Mouse (Mus musculus) adrenal gland, postnatal 10 days (tissue): ENCODE data around the gene Gm21304. TPM values are rescaled to one million over a fixed set of nuclear protein-coding genes. Genes with fewer than 3 reads are reported as not detected.
"Not testable (repeated sequence)": the region's sequence is repeated elsewhere in the genome, so short reads cannot be mapped to it uniquely, and the experiment has no call there.

Source experiments
- DNase-seq: peaks from one replicate; pipeline ENCODE4 v3.0.0; 2021; ENCODE audit warnings: mixed read lengths
- long read RNA-seq, 2 experiments: library from polyadenylated mRNA; stranded (forward); transcript quantifications; one replicate each; pipeline ENCODE4 v2.0.0; 2021
- total RNA-seq, 2 experiments: library from RNA; stranded (reverse); gene quantifications; 2 replicates each; pipeline ENCODE4 v1.2.3; 2021

The Gm21304 gene
- not detected for total RNA-seq
- long read RNA-seq, experiment 1: 0 reads
- long read RNA-seq, experiment 2: 0 reads

DNA sequence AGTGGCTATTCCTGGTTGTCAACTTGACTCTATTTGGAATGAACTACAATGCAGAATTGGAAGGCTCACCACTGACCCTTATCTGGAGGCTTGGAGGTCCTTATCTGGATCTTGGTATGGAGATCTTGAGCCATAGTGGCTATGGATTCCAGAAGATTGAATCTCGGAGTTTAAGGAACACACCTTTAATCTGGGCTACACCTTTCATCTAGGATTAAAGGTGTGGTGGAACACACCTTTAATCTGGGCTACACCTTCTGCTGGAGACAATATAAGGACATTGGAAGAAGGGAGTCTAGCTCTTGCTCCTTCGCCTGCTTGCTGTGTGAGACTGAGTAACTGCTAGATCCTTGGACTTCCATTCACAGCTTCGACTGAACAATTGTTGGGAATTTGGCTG lies at the start of gene Gm21304:
TSS of gene Gm21304 (plus strand) at position 301 of the 400 bp plus-strand sequence.
- not testable (repeated sequence) for DNase-seq

DNA sequence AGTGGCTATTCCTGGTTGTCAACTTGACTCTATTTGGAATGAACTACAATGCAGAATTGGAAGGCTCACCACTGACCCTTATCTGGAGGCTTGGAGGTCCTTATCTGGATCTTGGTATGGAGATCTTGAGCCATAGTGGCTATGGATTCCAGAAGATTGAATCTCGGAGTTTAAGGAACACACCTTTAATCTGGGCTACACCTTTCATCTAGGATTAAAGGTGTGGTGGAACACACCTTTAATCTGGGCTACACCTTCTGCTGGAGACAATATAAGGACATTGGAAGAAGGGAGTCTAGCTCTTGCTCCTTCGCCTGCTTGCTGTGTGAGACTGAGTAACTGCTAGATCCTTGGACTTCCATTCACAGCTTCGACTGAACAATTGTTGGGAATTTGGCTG lies 25.6 kb upstream of the Gm21304 start, which contains the start of gene Gm21293:
TSS of gene Gm21293 (plus strand) at position 301 of the 400 bp plus-strand sequence.
- DNase-seq: not testable (repeated sequence)

DNA sequence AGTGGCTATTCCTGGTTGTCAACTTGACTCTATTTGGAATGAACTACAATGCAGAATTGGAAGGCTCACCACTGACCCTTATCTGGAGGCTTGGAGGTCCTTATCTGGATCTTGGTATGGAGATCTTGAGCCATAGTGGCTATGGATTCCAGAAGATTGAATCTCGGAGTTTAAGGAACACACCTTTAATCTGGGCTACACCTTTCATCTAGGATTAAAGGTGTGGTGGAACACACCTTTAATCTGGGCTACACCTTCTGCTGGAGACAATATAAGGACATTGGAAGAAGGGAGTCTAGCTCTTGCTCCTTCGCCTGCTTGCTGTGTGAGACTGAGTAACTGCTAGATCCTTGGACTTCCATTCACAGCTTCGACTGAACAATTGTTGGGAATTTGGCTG lies 17.1 kb upstream of the Gm21304 start, which contains the start of gene Gm6763:
TSS of gene Gm6763 (plus strand) at position 301 of the 400 bp plus-strand sequence.
- DNase-seq: not testable (repeated sequence)

DNA sequence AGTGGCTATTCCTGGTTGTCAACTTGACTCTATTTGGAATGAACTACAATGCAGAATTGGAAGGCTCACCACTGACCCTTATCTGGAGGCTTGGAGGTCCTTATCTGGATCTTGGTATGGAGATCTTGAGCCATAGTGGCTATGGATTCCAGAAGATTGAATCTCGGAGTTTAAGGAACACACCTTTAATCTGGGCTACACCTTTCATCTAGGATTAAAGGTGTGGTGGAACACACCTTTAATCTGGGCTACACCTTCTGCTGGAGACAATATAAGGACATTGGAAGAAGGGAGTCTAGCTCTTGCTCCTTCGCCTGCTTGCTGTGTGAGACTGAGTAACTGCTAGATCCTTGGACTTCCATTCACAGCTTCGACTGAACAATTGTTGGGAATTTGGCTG lies 8.6 kb upstream of the Gm21304 start, which contains the start of gene Gm8764:
TSS of gene Gm8764 (plus strand) at position 301 of the 400 bp plus-strand sequence.
- not testable (repeated sequence) for DNase-seq

DNA sequence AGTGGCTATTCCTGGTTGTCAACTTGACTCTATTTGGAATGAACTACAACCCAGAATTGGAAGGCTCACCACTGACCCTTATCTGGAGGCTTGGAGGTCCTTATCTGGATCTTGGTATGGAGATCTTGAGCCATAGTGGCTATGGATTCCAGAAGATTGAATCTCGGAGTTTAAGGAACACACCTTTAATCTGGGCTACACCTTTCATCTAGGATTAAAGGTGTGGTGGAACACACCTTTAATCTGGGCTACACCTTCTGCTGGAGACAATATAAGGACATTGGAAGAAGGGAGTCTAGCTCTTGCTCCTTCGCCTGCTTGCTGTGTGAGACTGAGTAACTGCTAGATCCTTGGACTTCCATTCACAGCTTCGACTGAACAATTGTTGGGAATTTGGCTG lies 8.4 kb downstream of the Gm21304 start, which contains the start of gene Gm21312:
TSS of gene Gm21312 (plus strand) at position 301 of the 400 bp plus-strand sequence.
- not testable (repeated sequence) for DNase-seq

DNA sequence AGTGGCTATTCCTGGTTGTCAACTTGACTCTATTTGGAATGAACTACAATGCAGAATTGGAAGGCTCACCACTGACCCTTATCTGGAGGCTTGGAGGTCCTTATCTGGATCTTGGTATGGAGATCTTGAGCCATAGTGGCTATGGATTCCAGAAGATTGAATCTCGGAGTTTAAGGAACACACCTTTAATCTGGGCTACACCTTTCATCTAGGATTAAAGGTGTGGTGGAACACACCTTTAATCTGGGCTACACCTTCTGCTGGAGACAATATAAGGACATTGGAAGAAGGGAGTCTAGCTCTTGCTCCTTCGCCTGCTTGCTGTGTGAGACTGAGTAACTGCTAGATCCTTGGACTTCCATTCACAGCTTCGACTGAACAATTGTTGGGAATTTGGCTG lies 16.9 kb downstream of the Gm21304 start, which contains the start of gene Gm20765:
TSS of gene Gm20765 (plus strand) at position 301 of the 400 bp plus-strand sequence.
- not testable (repeated sequence) for DNase-seq

DNA sequence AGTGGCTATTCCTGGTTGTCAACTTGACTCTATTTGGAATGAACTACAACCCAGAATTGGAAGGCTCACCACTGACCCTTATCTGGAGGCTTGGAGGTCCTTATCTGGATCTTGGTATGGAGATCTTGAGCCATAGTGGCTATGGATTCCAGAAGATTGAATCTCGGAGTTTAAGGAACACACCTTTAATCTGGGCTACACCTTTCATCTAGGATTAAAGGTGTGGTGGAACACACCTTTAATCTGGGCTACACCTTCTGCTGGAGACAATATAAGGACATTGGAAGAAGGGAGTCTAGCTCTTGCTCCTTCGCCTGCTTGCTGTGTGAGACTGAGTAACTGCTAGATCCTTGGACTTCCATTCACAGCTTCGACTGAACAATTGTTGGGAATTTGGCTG lies 25.4 kb downstream of the Gm21304 start, which contains the start of gene Gm4340:
TSS of gene Gm4340 (plus strand) at position 301 of the 400 bp plus-strand sequence.
- not testable (repeated sequence) for DNase-seq

DNA sequence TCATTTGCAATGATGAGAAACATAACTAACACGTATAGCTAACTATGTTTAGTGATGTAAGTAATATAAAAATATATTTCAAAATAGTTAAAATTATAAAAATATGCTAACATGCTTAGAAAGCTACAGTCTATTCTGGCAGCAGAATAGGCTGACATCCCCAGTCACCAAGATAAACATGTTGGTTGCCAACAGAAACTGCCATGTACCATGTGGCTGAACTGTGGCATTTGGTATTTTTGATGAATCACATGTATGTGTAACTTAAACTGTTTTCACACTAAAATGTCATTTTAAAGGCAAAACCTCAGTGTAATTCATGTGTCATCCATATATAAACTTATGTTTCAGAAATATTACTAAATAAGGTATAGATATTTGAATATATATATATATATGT lies 41.3 kb downstream of the Gm21304 start:
- no peak for DNase-seq

DNA sequence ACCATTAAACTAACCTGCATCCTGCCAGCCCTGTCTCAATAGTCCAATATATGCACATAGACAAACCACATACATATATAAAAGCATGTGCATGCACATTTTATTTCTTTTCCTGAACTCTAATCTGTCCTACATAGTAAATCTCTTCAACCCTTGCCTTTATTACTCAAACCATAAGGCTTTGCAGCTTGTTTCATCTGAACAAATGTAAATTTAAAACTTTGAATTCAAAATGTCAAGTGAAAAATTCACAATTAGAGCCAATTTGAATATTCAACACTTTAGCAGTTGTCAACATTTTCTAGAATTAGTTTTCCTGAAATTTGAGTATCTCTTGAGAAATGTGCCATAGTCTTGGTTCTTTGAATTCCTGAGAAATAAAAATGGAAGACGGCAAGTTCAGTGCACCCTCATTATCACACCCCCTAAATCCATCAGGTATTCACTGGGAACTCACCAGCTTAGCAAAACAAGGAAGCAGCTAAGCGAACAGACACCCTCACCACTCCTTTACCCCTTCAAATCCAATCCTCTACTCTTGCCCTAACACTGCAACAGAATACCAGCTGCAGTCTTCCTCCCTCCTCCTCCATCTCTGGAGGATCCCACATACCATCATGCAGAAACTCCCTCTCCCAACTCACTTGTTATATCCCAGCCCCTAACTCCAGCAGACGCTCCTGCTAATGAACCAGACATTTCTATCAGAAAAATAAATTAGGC lies 42.1 kb downstream of the Gm21304 start:
- DNase-seq: no peak

DNA sequence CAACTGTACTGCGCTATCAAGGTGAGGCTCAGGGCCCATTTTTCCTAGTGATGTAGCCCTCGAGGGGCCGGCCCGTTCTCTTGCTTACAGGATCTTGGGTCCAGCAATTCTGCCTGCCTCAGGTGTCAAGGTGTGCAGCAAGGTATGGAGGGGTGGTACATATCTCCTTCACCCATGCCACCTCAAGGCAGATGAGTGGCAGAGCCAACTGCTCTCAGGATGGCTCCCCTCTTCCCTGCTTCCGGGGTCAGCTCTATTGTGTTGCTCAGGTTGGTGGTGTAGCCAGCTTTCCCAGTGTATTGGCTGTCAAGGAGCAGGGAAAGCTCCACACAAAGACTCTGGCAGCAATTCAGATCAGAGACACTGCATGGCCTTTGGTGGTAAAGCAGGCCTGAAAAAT lies 46.2 kb downstream of the Gm21304 start:
- no peak for DNase-seq

Other genes starting within 250 kb of the Gm21304 start
- gene Gm21293, start 25.5 kb upstream of the Gm21304 start, total RNA-seq: not detected
- gene Gm6763, start 17.0 kb upstream of the Gm21304 start, total RNA-seq: not detected
- gene Gm8764, start 8.5 kb upstream of the Gm21304 start, total RNA-seq: not detected
- gene Gm21312, start 8.5 kb downstream of the Gm21304 start, total RNA-seq: not detected
- not detected for gene Gm20765, start 17.0 kb downstream of the Gm21304 start, total RNA-seq
- not detected for gene Gm4340, start 25.5 kb downstream of the Gm21304 start, total RNA-seq